Mouse (Mus musculus): ENCODE results near the gene Samd8. TPM values are rescaled to one million over a fixed set of nuclear protein-coding genes. Genes with fewer than 3 reads are reported as not detected.

Samd8 gene
- total RNA-seq, 2 experiments from 2014 or later: 90.5 to 101 TPM

- peak; percentile 51 to 63 for DNase-seq (ENCODE audit: low spot score in 2 of 2)
Measured at GRCm38 (mm10) chr14:21822795-21823374, 72.6 kb downstream of the Samd8 start.

GRCm38 (mm10) chr14:21823897-21824296, 73.6 kb downstream of the Samd8 start:
- no peak for DNase-seq (ENCODE audit: low spot score in 2 of 2)

DNA sequence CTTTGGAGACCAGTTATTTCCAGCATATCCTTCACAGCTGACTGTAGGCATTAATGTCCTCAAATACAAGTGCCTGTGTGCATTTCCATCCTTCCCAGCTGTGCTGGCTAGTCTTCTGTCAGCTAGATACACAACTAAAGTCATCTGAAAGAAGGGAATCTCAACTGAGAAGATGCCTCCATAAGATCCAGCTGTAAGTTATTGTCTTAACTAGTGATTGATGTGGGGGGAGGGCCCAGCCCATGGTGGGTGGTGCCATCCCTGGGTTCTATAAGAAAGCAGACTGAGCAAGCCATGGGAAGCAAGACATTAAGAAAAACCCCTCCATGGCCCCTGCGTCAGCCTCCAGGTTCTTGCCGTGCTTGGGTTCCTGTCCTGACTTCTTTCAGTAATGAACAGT, 74.6 kb downstream of the Samd8 start, which contains the start of gene Vdac2:
TSS of gene Vdac2 (plus strand) at position 301 of the 400 bp plus-strand sequence.
- DNase-seq (ENCODE audit: low spot score in 2 of 2): no peak

DNA sequence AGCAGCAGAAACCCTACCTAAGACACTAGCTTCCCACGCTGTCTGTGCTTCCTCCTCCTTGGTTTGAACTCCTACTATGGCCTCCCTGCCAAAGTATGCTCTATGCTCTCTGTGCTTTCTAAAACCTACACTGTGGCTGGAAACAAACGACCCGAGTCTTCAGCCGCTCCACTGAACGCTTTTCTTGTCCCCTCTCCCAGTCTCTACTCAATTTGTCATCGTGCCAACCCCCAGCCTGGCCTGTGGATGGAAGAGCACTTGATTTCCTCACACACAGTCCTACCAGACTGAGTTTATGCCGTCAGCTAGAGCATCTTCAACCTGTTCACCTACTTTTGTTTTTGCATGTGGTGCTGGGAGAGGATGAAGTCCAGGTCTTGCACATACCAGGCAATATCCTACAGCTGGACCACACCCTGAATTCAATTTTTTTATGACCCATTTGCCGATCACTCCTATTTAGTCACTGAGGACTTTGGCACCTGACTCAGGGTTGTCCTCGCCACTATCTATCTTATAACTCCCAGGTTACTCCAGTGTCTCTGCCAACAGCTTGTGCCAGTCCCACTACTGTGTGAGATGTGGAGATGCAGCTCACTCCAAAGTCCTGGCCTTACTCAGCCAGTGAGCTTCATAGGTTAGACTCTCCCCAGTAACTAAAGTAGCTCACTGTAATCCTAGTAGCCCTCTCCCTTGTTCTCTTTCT, 75.6 kb downstream of the Samd8 start:
- peak in 1 of 2 experiments; percentile 22 for DNase-seq (ENCODE audit: low spot score in 2 of 2)

DNA sequence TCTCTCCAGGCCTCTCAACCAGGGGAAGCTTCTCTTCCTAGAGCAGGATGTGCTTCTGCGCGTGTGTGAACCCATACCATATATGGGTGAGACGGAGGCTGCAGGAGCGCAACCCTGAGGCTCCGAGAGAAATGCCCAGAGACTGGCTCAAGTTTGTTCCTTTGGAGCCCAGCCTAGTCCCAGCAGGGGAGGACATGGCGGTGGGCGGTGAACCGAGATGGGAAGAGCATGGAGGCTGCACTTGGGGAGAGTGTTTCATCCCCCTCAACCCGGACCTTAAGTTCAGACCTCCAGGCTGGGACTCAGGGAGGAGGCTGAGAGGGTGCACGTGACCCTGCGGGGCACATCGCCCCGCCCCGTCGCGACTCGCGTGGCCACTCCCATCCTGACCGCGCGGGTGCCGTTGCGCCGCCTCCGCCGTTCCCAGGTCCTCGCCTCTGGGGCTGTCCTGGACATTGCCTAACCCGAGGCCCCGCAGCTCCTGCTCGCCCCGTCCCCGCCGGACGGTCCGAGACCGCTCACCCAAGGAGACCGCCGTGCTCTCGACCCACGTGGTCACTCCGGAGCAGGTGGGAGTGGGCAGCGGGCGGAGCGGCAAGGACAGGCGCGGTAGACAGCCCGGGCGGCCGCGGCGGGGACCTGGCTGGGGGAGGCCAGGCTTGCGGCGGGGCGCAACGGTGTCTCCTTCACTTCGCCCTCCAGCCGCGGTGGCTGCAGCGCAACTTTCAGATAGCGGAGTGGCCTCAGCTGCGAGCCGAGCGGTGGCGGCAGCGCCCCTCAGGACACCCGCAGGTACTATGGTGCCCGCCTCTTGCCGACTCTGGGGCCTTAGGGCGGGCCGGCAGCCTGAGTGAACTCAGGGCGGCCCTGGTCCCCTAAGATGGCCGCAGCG, 80.8 kb downstream of the Samd8 start:
- DNase-seq (ENCODE audit: low spot score in 2 of 2): peak; percentile 96 to 97

DNA sequence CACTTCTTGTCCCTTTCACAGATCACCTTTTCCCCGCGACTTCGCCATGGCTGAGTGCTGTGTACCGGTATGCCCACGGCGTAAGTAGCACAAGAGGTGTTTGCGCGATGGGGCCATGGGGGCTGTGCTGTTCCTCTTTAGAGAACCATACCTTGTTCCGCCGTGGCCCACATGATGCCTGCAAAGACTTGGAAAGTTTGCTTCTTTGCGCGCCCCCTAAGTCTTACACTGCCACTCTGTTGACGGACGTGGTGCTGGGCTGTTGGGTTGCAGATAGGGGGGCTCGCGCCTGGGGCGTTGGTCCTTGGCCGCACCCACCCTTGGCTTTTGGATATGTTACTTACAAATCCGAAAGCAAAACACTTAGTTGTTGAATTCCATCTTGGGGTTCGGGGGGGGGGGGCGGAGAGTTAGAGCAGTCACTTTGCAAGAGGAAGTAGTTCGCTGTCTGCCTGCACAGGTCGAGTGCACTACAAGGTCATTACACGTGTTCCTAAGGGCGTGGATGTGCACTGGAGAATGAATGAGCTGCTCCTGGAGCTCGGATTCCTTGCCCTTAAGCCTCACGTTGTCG, 81.6 kb downstream of the Samd8 start:
- no peak for DNase-seq (ENCODE audit: low spot score in 2 of 2)

DNA sequence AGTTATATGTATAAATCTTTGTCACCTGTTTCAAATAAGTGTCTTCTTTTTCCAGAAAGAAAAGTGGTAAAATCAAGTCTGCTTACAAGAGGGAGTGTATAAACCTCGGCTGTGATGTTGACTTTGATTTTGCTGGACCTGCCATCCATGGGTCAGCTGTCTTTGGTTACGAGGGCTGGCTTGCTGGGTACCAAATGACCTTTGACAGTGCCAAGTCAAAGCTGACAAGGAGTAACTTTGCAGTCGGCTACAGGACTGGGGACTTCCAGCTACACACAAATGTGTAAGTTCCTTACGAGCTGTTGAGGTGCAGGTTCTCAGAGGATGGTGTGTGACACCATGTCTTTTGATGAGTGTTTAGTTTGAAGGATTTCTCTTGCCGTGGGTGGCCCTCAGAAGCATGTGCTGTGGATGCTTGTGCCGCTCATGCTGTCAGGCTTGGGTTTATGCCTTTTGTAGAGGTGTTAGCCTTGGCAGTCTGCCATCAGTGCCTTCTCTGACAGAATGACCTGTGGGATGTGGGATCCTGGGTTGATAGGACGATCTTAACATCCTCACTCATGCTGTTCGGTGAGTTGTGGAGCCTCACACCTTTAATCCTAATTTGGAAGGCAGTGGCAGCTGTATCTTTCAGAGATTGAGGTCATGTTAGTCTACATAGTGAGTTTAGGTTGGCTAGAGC, 88.1 kb downstream of the Samd8 start:
- no peak for DNase-seq (ENCODE audit: low spot score in 2 of 2)

DNA sequence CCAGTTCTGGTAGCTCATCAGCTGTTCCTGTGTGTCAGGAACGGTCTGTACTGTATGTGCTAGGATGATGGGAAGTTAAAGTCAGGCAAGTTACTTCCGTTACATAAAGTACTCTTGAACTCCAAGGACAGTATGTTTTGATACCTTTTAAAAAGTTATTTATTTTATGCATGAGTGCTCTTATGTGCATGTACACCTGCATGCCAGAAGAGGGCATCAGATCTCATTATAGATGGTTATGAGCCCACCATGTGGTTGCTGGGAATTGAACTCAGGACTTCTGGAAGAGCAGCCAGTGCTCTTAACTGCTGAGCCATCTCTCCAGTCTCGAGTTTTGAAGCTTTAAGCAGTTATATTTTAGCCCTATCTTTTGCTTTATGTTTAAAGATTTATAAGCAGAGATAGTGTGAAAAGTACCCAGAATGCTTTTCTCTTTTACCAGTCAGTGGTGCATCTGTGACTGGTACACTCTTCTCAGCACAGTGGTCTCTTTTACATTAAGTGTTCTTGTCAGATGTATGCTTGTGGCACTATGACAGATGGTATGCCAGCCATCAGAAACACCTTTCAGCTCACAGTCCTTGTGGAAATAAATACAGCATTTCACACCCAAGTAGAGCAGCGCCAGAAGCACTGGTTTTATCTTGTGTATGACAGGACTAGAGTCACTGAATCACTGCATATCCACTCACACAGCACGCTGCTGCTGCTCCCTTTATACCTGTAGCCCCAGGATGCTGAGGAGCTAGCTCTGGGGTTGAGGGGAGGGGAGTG, 91.7 kb downstream of the Samd8 start:
- no peak for DNase-seq (ENCODE audit: low spot score in 2 of 2)

- no peak for DNase-seq (ENCODE audit: low spot score in 2 of 2)
Measured at GRCm38 (mm10) chr14:21843263-21843662, 92.9 kb downstream of the Samd8 start.

- no peak for DNase-seq (ENCODE audit: low spot score in 2 of 2)
Measured at GRCm38 (mm10) chr14:21846827-21847380, 96.6 kb downstream of the Samd8 start.

GRCm38 (mm10) chr14:21847381-21848165, 97.2 kb downstream of the Samd8 start:
- DNase-seq (ENCODE audit: low spot score in 2 of 2): peak; percentile 53 to 63

Other genes with a start within 250 kb of the Samd8 start
- under 1 TPM; 0.29 to 0.53 TPM for gene Dupd1, start 36.0 kb upstream of the Samd8 start, total RNA-seq (2021)
- under 1 TPM in 1 of 2 experiments, not detected in 1; 0.75 TPM for gene Dusp13, start 650 bp downstream of the Samd8 start, total RNA-seq (2021)
- gene Vdac2, start 74.7 kb downstream of the Samd8 start, total RNA-seq (2021): 100 to 1,000 TPM; 201 to 224 TPM
- 10 to 100 TPM; 42.1 to 44.5 TPM for gene Comtd1, start 98.4 kb downstream of the Samd8 start, total RNA-seq (2021)
- 1 to 10 TPM; 3.0 TPM for gene Zfp503, start 239.1 kb downstream of the Samd8 start, total RNA-seq (2021)